Mouse (Mus musculus) ES-E14 (cell line): ENCODE data around the gene Tial1. TPM values are rescaled to one million over a fixed set of nuclear protein-coding genes. Genes with fewer than 3 reads are reported as not detected.

ENCODE experiments used
- DNase-seq: peaks from one replicate; pipeline ENCODE4 v3.0.0-alpha.2; 2013; ENCODE audit warnings: low read depth, low spot score
- H3K27ac ChIP-seq: 2 replicates; pipeline ENCODE4 v1.5.1; 2012; ENCODE audit warnings: low read depth, mild to moderate bottlenecking, low read length, moderate library complexity, mixed read lengths; ENCODE audit not compliant: poor library complexity, insufficient read depth, severe bottlenecking
- H3K36me3 ChIP-seq: 2 replicates; pipeline ENCODE4 v1.6.1; 2012; ENCODE audit warnings: mild to moderate bottlenecking, low read length, moderate library complexity, mixed read lengths; ENCODE audit not compliant: control insufficient read depth, poor library complexity, insufficient read depth, severe bottlenecking
- H3K4me1 ChIP-seq, 2 experiments: fragments of 150-350 bp in 1 of 2; sonication (generic) in 1 of 2; 2 replicates each; pipeline ENCODE4 v1.6.1; 2012; ENCODE audit warnings: low read length in 2 of 2, mild to moderate bottlenecking in 1 of 2, mixed read lengths in 1 of 2; ENCODE audit not compliant: control insufficient read depth in 2 of 2, insufficient read depth in 2 of 2, poor library complexity in 1 of 2
- H3K4me3 ChIP-seq, 2 experiments: fragments of 150-350 bp in 1 of 2; sonication (generic) in 1 of 2; 2 replicates each; pipeline ENCODE4 v1.5.1; 2012; ENCODE audit warnings: low read length in 2 of 2, low read depth in 1 of 2, mild to moderate bottlenecking in 1 of 2, mixed read lengths in 1 of 2; ENCODE audit not compliant: insufficient read depth in 1 of 2, poor library complexity in 1 of 2, severe bottlenecking in 1 of 2
- H3K9ac ChIP-seq: 2 replicates; pipeline ENCODE4 v1.6.1; 2012; ENCODE audit warnings: low read depth, mild to moderate bottlenecking, low read length, mixed read lengths; ENCODE audit not compliant: poor library complexity, insufficient read depth, severe bottlenecking
- H3K9me3 ChIP-seq: fragments of 150-350 bp; sonication (generic); 2 replicates; pipeline ENCODE4 v1.6.1; 2012; ENCODE audit warnings: low read depth, mild to moderate bottlenecking, low read length; ENCODE audit not compliant: control insufficient read depth, insufficient read depth
- CHD2 ChIP-seq: IDR thresholded peaks from 2 replicates; pipeline ENCODE4 v1.6.1; 2014; ENCODE audit warnings: mild to moderate bottlenecking, low read depth, low read length, inconsistent platforms
- HCFC1 ChIP-seq: IDR thresholded peaks from 2 replicates; pipeline ENCODE4 v1.6.1; 2012; ENCODE audit warnings: low read length, inconsistent platforms, borderline replicate concordance; ENCODE audit not compliant: insufficient read depth
- MAFK ChIP-seq: IDR thresholded peaks from 2 replicates; pipeline ENCODE4 v1.6.1; 2014; ENCODE audit warnings: mild to moderate bottlenecking, low read depth, low read length, inconsistent platforms; ENCODE audit not compliant: insufficient read depth
- ZC3H11A ChIP-seq: IDR thresholded peaks from 2 replicates; pipeline ENCODE4 v1.6.1; 2012; ENCODE audit warnings: low read depth, mild to moderate bottlenecking, inconsistent platforms, low read length, borderline replicate concordance
- ZNF384 ChIP-seq: IDR thresholded peaks from 2 replicates; pipeline ENCODE4 v1.6.1; 2012; ENCODE audit warnings: low read depth, low read length, inconsistent platforms
- in situ Hi-C, 2 experiments: fragments of 600-800 bp; cut with MboI; formaldehyde crosslinking; loops; one replicate each; pipeline ENCODE4 v1.15.1; 2025; ENCODE audit warnings: low sequenced_read_pairs in 2 of 2, inconsistent platforms in 1 of 2; ENCODE audit not compliant: unreplicated experiment in 2 of 2
- total RNA-seq: library from RNA; depleted of rRNA; stranded (reverse); fragments of 300-350 nt; gene quantifications from 2 replicates; pipeline ENCODE4 v1.2.3, GENCODE M21; 2012; rRNA removed

The Tial1 gene
- 73.2 and 73.7 TPM in 2 replicates for total RNA-seq

DNA sequence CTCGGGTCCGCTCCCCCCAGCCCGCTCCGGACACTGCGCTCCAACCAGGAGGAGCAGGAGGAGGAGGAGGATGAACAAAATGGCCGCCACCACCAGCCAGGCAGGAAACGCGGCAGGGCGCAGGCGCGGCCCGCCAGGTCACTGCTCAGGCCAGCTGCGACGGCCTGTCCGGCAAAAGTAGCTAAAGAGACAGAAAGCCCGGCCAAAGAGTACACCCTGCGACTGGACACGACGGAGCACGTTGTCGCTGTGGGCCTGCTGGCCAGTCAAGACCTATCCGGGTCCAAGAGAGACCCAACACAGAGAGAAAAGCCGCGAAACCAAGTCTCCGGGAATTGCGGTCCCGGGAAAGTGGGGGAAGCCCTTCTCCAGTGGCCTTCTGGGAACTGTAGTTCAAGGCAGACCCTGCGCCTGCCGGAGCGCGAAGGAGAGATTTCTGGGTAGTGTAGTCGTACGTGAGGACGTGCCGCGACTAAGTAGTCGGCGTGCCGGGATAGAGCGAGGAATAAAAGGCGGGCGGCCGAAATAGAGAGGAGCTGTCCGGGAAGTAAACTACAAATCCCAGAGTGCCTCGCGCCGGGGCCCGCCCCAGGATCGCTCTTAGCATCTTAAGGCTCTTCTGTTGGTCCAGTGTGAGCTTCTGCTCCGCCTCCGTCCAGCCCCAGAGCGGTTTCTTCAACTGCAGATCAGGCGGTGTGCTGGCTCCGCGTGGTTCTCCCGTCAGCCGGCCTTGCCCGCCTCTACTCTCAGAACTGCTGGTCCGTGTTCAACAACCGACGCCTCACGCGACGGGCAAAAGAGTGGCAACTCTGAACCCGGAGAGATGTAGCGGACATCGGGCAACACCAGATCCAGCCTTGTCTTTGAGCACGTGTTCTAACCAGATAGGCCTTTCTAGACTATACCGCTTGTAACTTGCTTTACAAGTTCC lies at the start of gene Tial1:
TSS of gene Tial1 (minus strand) at position 433 of the 931 bp plus-strand sequence.
- Histone ChIP-seq H3K27ac (peak within 1 kb of the TSS; percentile 89), H3K9ac (peak within 1 kb of the TSS; percentile 97), H3K36me3 (no peaks in the 10 kb centered on the region), H3K4me3 (peak within 1 kb of the TSS; percentile 85 to 98), H3K9me3 (no peaks in the 10 kb centered on the region), H3K4me1 (peaks cover 0 to 2% of the 10 kb centered on the region in 2 experiments; a peak in 1 of 4 replicates)
- TF ChIP-seq ZC3H11A (0 out of 2 replicates have a peak, but pooled peaks have one; percentile 2), CHD2 (peak; percentile 82), HCFC1 (peak; percentile 95), MAFK (no peak), ZNF384 (no peak)
- peak; percentile 97 for DNase-seq
- in situ Hi-C loops, result no loop called here

DNA sequence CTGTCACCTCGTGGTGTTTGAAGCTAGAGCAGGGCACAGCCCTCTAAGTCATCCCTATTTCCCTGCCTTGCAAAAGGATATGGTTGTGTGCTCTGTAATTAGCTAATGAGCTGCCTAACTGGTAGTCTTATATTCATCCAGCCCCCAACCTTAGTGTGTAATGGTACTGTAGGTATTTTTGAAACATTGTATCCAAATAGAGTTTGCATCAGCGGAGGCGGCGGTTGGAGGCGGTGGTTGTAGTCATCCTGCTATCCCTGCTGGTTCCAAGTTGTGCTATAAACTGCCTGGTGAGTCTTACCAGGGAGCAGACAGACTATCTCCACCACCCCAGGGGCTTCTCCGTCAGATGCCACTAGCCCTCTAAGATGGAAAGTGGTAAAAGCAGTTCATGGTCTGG lies 42.6 kb upstream of the Tial1 start:
- H3K36me3 ChIP-seq, result no peaks in the 10 kb centered on the region
- in situ Hi-C loops, result no loop called here
- H3K4me3 ChIP-seq, result no peak overlapping the region
- TF ChIP-seq HCFC1, result no peak
- no peak for TF ChIP-seq MAFK
- no peak for TF ChIP-seq CHD2
- no peak for TF ChIP-seq ZC3H11A
- no peak for TF ChIP-seq ZNF384
- H3K9ac ChIP-seq, result no peak overlapping the region
- H3K9me3 ChIP-seq, result no peaks in the 10 kb centered on the region
- peaks cover 4 to 6% of the 10 kb centered on the region in 2 experiments; a peak in 2 of 4 replicates for H3K4me1 ChIP-seq
- no peak for DNase-seq
- no peak overlapping the region for H3K27ac ChIP-seq

DNA sequence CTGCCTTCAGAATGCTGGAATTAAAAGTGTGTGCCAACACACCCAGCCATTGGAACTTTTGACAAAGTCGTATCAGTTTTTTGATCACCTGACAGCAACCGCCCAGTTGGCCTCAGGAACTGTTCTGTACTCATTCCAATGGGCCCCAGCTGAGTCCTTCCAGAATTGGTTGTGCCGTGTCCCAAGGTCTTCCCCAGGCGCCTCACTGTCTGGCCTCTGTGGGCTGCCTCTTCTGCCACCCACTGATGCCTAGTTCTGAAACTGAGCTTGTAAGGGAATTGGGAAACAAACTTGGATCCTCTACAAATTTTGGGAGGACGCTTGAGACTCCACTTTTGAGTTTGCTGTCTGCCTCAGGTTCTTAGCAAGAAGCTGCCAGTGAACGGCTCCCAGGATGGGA lies 38.3 kb upstream of the Tial1 start:
- H3K9ac ChIP-seq, result no peak overlapping the region
- in situ Hi-C loops, result no loop called here
- H3K36me3 ChIP-seq, result no peaks in the 10 kb centered on the region
- DNase-seq, result no peak
- H3K4me1 ChIP-seq, result peaks cover 4 to 6% of the 10 kb centered on the region in 2 experiments; a peak in 2 of 4 replicates
- no peak overlapping the region for H3K4me3 ChIP-seq
- no peak overlapping the region for H3K27ac ChIP-seq
- H3K9me3 ChIP-seq, result no peaks in the 10 kb centered on the region
- TF ChIP-seq CHD2 (no peak), ZNF384 (no peak), ZC3H11A (no peak), MAFK (no peak)

DNA sequence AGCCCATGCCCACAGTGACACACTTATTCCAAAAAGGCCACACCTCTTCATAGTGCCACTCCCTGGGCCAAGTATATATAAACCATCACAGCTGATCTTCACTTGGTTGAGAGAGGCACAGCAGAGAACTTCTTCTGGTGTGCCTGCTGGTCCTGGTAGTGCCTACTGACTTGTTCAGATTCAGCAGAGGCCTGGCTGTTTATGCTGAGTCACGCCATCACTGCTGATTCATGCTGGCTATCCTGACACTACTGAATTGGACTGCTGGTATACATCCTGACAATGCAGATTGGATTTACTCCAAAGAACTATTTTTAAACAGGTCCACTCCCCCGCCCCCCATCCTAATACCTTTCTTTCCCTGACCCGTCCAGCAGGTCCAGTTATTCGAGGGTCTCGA lies 33.0 kb upstream of the Tial1 start:
- H3K36me3 ChIP-seq, result no peaks in the 10 kb centered on the region
- H3K27ac ChIP-seq, result no peak overlapping the region; the same call in 1 of the 2 replicates
- in situ Hi-C loops, result no loop called here
- TF ChIP-seq MAFK (peak; percentile 68), HCFC1 (no peak), ZNF384 (no peak)
- H3K9me3 ChIP-seq, result no peaks in the 10 kb centered on the region
- H3K4me3 ChIP-seq, result no peak overlapping the region
- no peak overlapping the region for H3K9ac ChIP-seq
- no peak for DNase-seq
- H3K4me1 ChIP-seq, result 0 out of 4 replicates have a peak, but pooled peaks cover 0 to under 1% of the 10 kb centered on the region in 2 experiments
